Mouse (Mus musculus) MEL (cell line): ENCODE measurements around the gene Ramac. TPM values are rescaled to one million over a fixed set of nuclear protein-coding genes. Genes with fewer than 3 reads are reported as not detected.

Experiments
- DNase-seq: peaks from one replicate; pipeline ENCODE4 v3.0.0; 2011; ENCODE audit warnings: low read depth, low spot score
- H3K27ac ChIP-seq: 2 replicates; pipeline ENCODE4 v1.5.1; 2012; ENCODE audit warnings: low read depth, mild to moderate bottlenecking, control low read depth, low read length, moderate library complexity; ENCODE audit not compliant: control insufficient read depth
- H3K27me3 ChIP-seq, 2 experiments: fragments of 150-350 bp in 1 of 2; sonication (generic) in 1 of 2; 2 replicates each; pipeline ENCODE4 v1.6.1; 2012; ENCODE audit warnings: low read length in 2 of 2, mild to moderate bottlenecking in 2 of 2, improper control_type of control experiment in 1 of 2, moderate library complexity in 1 of 2; ENCODE audit not compliant: insufficient read depth in 2 of 2, control insufficient read depth in 1 of 2
- H3K36me3 ChIP-seq, 2 experiments: 2 replicates each; pipeline ENCODE4 v1.6.1; 2012 to 2014; ENCODE audit warnings: low read length in 2 of 2, improper control_type of control experiment in 1 of 2, inconsistent platforms in 1 of 2, mild to moderate bottlenecking in 1 of 2; ENCODE audit not compliant: insufficient read depth in 2 of 2, control insufficient read depth in 1 of 2
- H3K4me1 ChIP-seq, 2 experiments: fragments of 150-350 bp in 1 of 2; sonication (generic) in 1 of 2; 2 replicates each; pipeline ENCODE4 v1.6.1; 2012; ENCODE audit warnings: low read length in 2 of 2, improper control_type of control experiment in 1 of 2, mild to moderate bottlenecking in 1 of 2; ENCODE audit not compliant: insufficient read depth in 2 of 2, control insufficient read depth in 1 of 2
- H3K4me3 ChIP-seq, 2 experiments: fragments of 150-350 bp in 1 of 2; sonication (generic) in 1 of 2; 2 replicates each; pipeline ENCODE4 v1.5.1; 2012; ENCODE audit warnings: low read depth in 2 of 2, low read length in 2 of 2, mild to moderate bottlenecking in 2 of 2, moderate library complexity in 2 of 2, control low read depth in 1 of 2, improper control_type of control experiment in 1 of 2; ENCODE audit not compliant: control insufficient read depth in 1 of 2, insufficient read depth in 1 of 2
- H3K79me2 ChIP-seq: 2 replicates; pipeline ENCODE4 v1.6.1; 2012; ENCODE audit warnings: mild to moderate bottlenecking, low read length, moderate library complexity; ENCODE audit not compliant: control insufficient read depth, poor library complexity, insufficient read depth
- H3K9ac ChIP-seq: 2 replicates; pipeline ENCODE4 v1.6.1; 2012; ENCODE audit warnings: low read depth, mild to moderate bottlenecking, control low read depth, low read length, moderate library complexity; ENCODE audit not compliant: control insufficient read depth, poor library complexity, severe bottlenecking
- H3K9me3 ChIP-seq: fragments of 150-350 bp; sonication (generic); replicated peaks from 2 replicates; pipeline ENCODE4 v1.6.1; 2012; ENCODE audit warnings: mild to moderate bottlenecking, low read length, improper control_type of control experiment, moderate library complexity; ENCODE audit not compliant: insufficient read depth
- BHLHE40 ChIP-seq: IDR thresholded peaks from 2 replicates; pipeline ENCODE4 v1.6.1; 2012; ENCODE audit warnings: low read depth, mild to moderate bottlenecking, inconsistent platforms, low read length, improper control_type of control experiment, borderline replicate concordance
- CTCF ChIP-seq, 3 experiments: IDR thresholded peaks in 2 of 3; conservative IDR thresholded peaks in 1 of 3; 2 replicates each; pipeline ENCODE4 v1.5.1; 2011 to 2012; ENCODE audit warnings: low read length in 3 of 3, low read depth in 2 of 3, mild to moderate bottlenecking in 2 of 3, improper control_type of control experiment in 1 of 3, inconsistent platforms in 1 of 3, mixed read lengths in 1 of 3, moderate library complexity in 1 of 3; ENCODE audit not compliant: control insufficient read depth in 1 of 3, insufficient read depth in 1 of 3, poor library complexity in 1 of 3, severe bottlenecking in 1 of 3
- E2F4 ChIP-seq: IDR thresholded peaks from 2 replicates; pipeline ENCODE4 v1.6.1; 2011; ENCODE audit warnings: low read depth, low read length, improper control_type of control experiment, borderline replicate concordance
- EP300 ChIP-seq, 2 experiments: IDR thresholded peaks; 2 replicates each; pipeline ENCODE4 v1.6.1; 2011; ENCODE audit warnings: improper control_type of control experiment in 2 of 2, low read length in 2 of 2, low read depth in 1 of 2, mild to moderate bottlenecking in 1 of 2
- ETS1 ChIP-seq: IDR thresholded peaks from 2 replicates; pipeline ENCODE4 v1.6.1; 2012; ENCODE audit warnings: low read depth, mild to moderate bottlenecking, inconsistent platforms, low read length, improper control_type of control experiment, moderate library complexity
- GATA1 ChIP-seq: IDR thresholded peaks from 2 replicates; pipeline ENCODE4 v1.6.1; 2011; ENCODE audit warnings: low read depth, low read length, improper control_type of control experiment
- HCFC1 ChIP-seq: IDR thresholded peaks from 2 replicates; pipeline ENCODE4 v1.6.1; 2012; ENCODE audit warnings: low read depth, mild to moderate bottlenecking, inconsistent platforms, low read length, improper control_type of control experiment, moderate library complexity
- KAT2A ChIP-seq: conservative IDR thresholded peaks from 2 replicates; pipeline ENCODE4 v1.6.1; 2012; ENCODE audit warnings: low read depth, low read length, improper control_type of control experiment, inconsistent platforms
- MAX ChIP-seq: IDR thresholded peaks from 2 replicates; pipeline ENCODE4 v1.6.1; 2011; ENCODE audit warnings: low read length, improper control_type of control experiment
- MAZ ChIP-seq: IDR thresholded peaks from 2 replicates; pipeline ENCODE4 v1.6.1; 2012; ENCODE audit warnings: low read depth, mild to moderate bottlenecking, inconsistent platforms, low read length, improper control_type of control experiment
- MXI1 ChIP-seq: IDR thresholded peaks from 2 replicates; pipeline ENCODE4 v1.6.1; 2011; ENCODE audit warnings: mild to moderate bottlenecking, low read depth, low read length, improper control_type of control experiment
- MYC ChIP-seq: IDR thresholded peaks from 2 replicates; pipeline ENCODE4 v1.6.1; 2011; ENCODE audit warnings: low read depth, mild to moderate bottlenecking, low read length, improper control_type of control experiment, moderate library complexity
- POLR2AphosphoS2 ChIP-seq: IDR thresholded peaks from 2 replicates; pipeline ENCODE4 v1.6.1; 2011; ENCODE audit warnings: low read length, improper control_type of control experiment
- POLR2AphosphoS5 ChIP-seq: IDR thresholded peaks from 2 replicates; pipeline ENCODE4 v1.6.1; 2012; ENCODE audit warnings: low read depth, borderline replicate concordance, mild to moderate bottlenecking, inconsistent platforms, low read length, moderate library complexity, mixed read lengths
- TAL1 ChIP-seq: IDR thresholded peaks from 2 replicates; pipeline ENCODE4 v1.6.1; 2012; ENCODE audit warnings: mild to moderate bottlenecking, inconsistent platforms, low read length, moderate library complexity, mixed read lengths
- TCF12 ChIP-seq: IDR thresholded peaks from 2 replicates; pipeline ENCODE4 v1.6.1; 2014; ENCODE audit warnings: low read depth, mild to moderate bottlenecking, inconsistent platforms, low read length, improper control_type of control experiment, moderate library complexity
- UBTF ChIP-seq: IDR thresholded peaks from 2 replicates; pipeline ENCODE4 v1.6.1; 2012; ENCODE audit warnings: low read depth, mild to moderate bottlenecking, inconsistent platforms, low read length, improper control_type of control experiment, moderate library complexity, borderline replicate concordance; ENCODE audit not compliant: insufficient read depth
- ZKSCAN1 ChIP-seq: IDR thresholded peaks from 2 replicates; pipeline ENCODE4 v1.6.1; 2012; ENCODE audit warnings: low read depth, mild to moderate bottlenecking, inconsistent platforms, low read length, improper control_type of control experiment, moderate library complexity
- ZMIZ1 ChIP-seq: IDR thresholded peaks from 2 replicates; pipeline ENCODE4 v1.6.1; 2012; ENCODE audit warnings: low read depth, mild to moderate bottlenecking, inconsistent platforms, low read length, improper control_type of control experiment, moderate library complexity
- ZNF384 ChIP-seq: IDR thresholded peaks from 2 replicates; pipeline ENCODE4 v1.6.1; 2012; ENCODE audit warnings: low read depth, mild to moderate bottlenecking, inconsistent platforms, low read length, improper control_type of control experiment
- polyA plus RNA-seq, 2 experiments: library from polyadenylated mRNA; stranded (reverse) in 1 of 2; unstranded in 1 of 2; fragments of >175 nt in 1 of 2; fragments of >200 nt in 1 of 2; gene quantifications; 2 replicates each; pipeline versions ENCODE4 v1.2.1 to v1.2.4; 2012; ENCODE audit warnings: low replicate concordance in 2 of 2, low read depth in 1 of 2; ENCODE audit not compliant: insufficient read length in 2 of 2, insufficient read depth in 1 of 2, missing spikeins in 1 of 2
- total RNA-seq: library from RNA; depleted of rRNA; stranded (reverse); fragments of 300-350 nt; gene quantifications from 2 replicates; pipeline ENCODE4 v1.2.3, GENCODE M21; 2012

Ramac gene
- total and polyA plus RNA-seq, 3 experiments = 33.9 to 44.0 TPM; not detected in 1

- Histone ChIP-seq H3K27me3 (no peaks in the 10 kb centered on the region), H3K9me3 (no peaks in the 10 kb centered on the region), H3K27ac (peak overlapping the region; percentile 80), H3K79me2 (no peaks in the 10 kb centered on the region), H3K4me3 (no peak overlapping the region), H3K4me1 (peaks cover 12 to 37% of the 10 kb centered on the region in 2 experiments), H3K36me3 (peaks cover 0 to 26% of the 10 kb centered on the region in 2 experiments; a peak in 2 of 4 replicates), H3K9ac (peak overlapping the region; percentile 53)
- no peak for DNase-seq
- no peak for TF ChIP-seq CTCF (IDR thresholded peaks at IDR 0.05 in 2 of 3, conservative IDR thresholded peaks at IDR 0.05 in 1 of 3; ENCODE audit: control insufficient read depth in 1 of 3, insufficient read depth in 1 of 3, low read depth in 2 of 3, low read length in 3 of 3, poor library complexity in 1 of 3, severe bottlenecking in 1 of 3)
- no peak for TF ChIP-seq ZKSCAN1
- TF ChIP-seq POLR2AphosphoS2 = no peak
- TF ChIP-seq EP300 (IDR thresholded peaks at IDR 0.05; ENCODE audit: low read depth in 1 of 2, low read length in 2 of 2) = no peak
- no peak for TF ChIP-seq BHLHE40
- no peak for TF ChIP-seq HCFC1
- TF ChIP-seq MYC = no peak
- TF ChIP-seq MAX = no peak
- no peak for TF ChIP-seq E2F4
- no peak for TF ChIP-seq KAT2A
- no peak for TF ChIP-seq GATA1
- TF ChIP-seq POLR2AphosphoS5 = no peak
- TF ChIP-seq ZNF384 = no peak
- no peak for TF ChIP-seq TCF12
- no peak for TF ChIP-seq ETS1
- TF ChIP-seq TAL1 = no peak
- no peak for TF ChIP-seq ZMIZ1
- no peak for TF ChIP-seq UBTF
- no peak for TF ChIP-seq MAZ
- no peak for TF ChIP-seq MXI1
These were observed 36.1 kb upstream of the Ramac start for GRCm38 (mm10) chr7:81726728-81727005.

GRCm38 (mm10) chr7:81727716-81728115, 35.0 kb upstream of the Ramac start:
- no peak overlapping the region for H3K9ac ChIP-seq
- no peaks in the 10 kb centered on the region for H3K27me3 ChIP-seq
- H3K79me2 ChIP-seq = no peaks in the 10 kb centered on the region
- no peaks in the 10 kb centered on the region for H3K9me3 ChIP-seq
- H3K36me3 ChIP-seq = peaks cover 0 to 31% of the 10 kb centered on the region in 2 experiments; a peak in 2 of 4 replicates
- H3K4me3 ChIP-seq = no peak overlapping the region
- H3K27ac ChIP-seq = peak overlapping the region; percentile 36
- peaks cover 14 to 48% of the 10 kb centered on the region in 2 experiments for H3K4me1 ChIP-seq
- DNase-seq = peak; percentile 74
- TF ChIP-seq EP300 (IDR thresholded peaks at IDR 0.05; ENCODE audit: low read depth in 1 of 2, low read length in 2 of 2) (peak in 1 of 2 experiments; percentile 7; a peak in 1 of 4 replicates), HCFC1 (0 out of 2 replicates have a peak, but pooled peaks have one; percentile 29), ZNF384 (no peak)
